Mouse (Mus musculus): Measurements from ENCODE around the gene Fam240a. TPM values are rescaled to one million over a fixed set of nuclear protein-coding genes. Genes with fewer than 3 reads are reported as not detected.
A peak's percentile ranks its signal among the peaks of the same experiment; 100 is the strongest.

Gene Fam240a
- polyA plus RNA-seq, 1 experiment from 2014 or later: not detected

DNA sequence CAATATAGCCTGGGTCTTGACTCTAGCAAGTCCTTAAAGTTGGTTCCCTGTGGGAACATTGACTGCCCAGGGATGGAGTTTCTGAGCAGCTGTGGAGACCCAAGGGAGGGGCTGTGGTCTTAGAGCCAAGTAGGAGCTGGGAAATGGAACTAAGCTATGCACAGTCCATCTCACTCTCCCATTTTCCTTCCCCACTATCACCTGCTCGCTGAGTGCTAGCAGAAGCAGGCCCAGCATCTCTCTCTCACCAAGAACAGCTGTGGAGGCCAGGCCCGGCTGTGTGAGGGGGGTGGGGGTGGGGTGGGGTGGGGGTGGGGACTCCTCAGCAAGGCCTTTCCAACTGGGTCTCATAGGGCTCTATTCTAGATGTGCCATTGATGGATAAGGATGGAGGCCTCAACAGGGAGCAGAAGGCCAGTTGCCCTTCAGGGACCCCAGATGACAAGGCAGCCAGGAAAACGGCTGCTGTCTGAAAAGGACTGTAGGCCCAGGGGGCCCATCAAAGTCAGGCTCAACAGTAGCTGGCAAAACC is 41.9 kb downstream of the Fam240a start:
- H3K27ac ChIP-seq (replicated peaks): peak overlapping the region; percentile 66
- no peak overlapping the region for H3K4me3 ChIP-seq (replicated peaks)
- peaks cover 26% of the 10 kb centered on the region for H3K4me1 ChIP-seq
- 12% methylated on average over 3 of the region's 3 CpGs for WGBS
- H3K9ac ChIP-seq (replicated peaks): no peak overlapping the region
- H3K4me2 ChIP-seq: peak overlapping the region; percentile 70
- no peaks in the 10 kb centered on the region for H3K9me3 ChIP-seq (replicated peaks)
- peaks cover 31% of the 10 kb centered on the region for H3K27me3 ChIP-seq (replicated peaks)
- H3K36me3 ChIP-seq: no peaks in the 10 kb centered on the region
- peak; percentile 36; the same call in 1 of the 2 replicates for ATAC-seq (ENCODE audit: low FRiP score)

DNA sequence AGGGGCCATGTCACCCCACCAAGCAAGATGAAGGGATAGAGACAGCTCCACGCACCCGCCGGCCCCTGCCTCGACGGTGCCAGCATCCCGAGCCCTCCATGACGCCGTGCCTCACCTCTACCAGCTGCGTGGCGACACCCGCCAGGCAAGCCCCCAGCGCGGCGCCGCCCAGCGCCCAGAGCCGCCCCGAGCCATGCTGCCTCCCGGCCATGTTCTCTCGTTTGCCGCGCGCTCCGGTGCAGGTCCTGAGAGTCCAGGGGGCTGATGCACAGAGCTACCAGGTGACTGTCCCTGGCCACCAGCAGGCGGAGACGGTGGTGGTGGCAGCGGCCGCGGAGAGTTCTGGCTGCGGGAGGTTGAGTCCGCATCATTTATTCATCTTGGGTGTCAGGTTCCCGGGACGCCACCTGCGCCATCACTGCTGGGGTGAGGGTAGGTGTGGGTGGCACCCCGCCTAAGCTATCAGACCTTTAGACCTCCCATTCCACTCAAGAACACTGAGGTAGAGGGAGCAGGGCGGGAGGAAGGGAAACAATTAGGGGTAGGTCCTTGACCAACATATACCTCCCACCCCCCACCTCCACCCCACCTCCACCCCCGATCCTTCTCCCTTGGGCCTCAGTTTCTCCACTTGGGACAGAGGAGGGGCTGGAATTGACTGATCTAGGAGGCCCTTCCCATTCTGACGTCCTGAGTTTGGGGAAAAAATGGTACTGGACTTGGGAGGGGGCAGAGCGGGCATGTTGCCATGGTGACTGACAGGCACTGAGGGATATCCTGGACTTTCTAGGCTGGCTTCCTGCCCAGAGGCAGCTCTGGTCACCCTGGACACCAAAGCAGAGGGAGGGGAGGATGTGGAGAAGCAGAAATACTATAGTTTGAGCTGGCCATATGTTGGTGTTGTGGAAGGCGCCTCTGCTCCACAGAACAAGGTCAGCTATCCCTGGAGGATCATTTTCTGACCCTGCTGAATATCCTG is 42.7 kb downstream of the Fam240a start:
- ATAC-seq (ENCODE audit: low FRiP score): peak; percentile 80
- Histone ChIP-seq H3K4me1 (peaks cover 26% of the 10 kb centered on the region), H3K9ac (replicated peaks) (peak overlapping the region; percentile 47), H3K9me3 (replicated peaks) (no peaks in the 10 kb centered on the region), H3K27me3 (replicated peaks) (peaks cover 23% of the 10 kb centered on the region), H3K4me2 (peak overlapping the region; percentile 70), H3K36me3 (no peaks in the 10 kb centered on the region), H3K27ac (replicated peaks) (peak overlapping the region; percentile 66), H3K4me3 (replicated peaks) (peak overlapping the region; percentile 40)
- WGBS: 7% methylated on average over 40 of the region's 40 CpGs

- 0 out of 2 replicates have a peak, but pooled peaks cover 9% of the 10 kb centered on the region for H3K27me3 ChIP-seq (replicated peaks)
- no peak for ATAC-seq (ENCODE audit: low FRiP score)
- no peak overlapping the region for H3K4me3 ChIP-seq (replicated peaks)
- peaks cover 26% of the 10 kb centered on the region for H3K4me1 ChIP-seq
- no peak overlapping the region for H3K9ac ChIP-seq (replicated peaks)
- 18% methylated on average over 7 of the region's 7 CpGs for WGBS
- no peaks in the 10 kb centered on the region for H3K36me3 ChIP-seq
- no peak overlapping the region for H3K27ac ChIP-seq (replicated peaks)
- no peaks in the 10 kb centered on the region for H3K9me3 ChIP-seq (replicated peaks)
- H3K4me2 ChIP-seq: no peak overlapping the region
These were observed 45.6 kb downstream of the Fam240a start for GRCm38 (mm10) chr9:110871030-110871429.

Small RNAs within 50 kb of the gene (microRNA-seq; reads per million reads assigned to microRNA genes)
- not detected for gene Gm24269

Other genes starting within 250 kb of the Fam240a start
- 1.9 and 4.1 TPM in 2 replicates for gene Myl3, start 175.0 kb downstream of the Fam240a start, polyA plus RNA-seq (2015; fragmentation: Nextera tagmentation; extraction: Ambion mirVana)
- 12.9 and 17.0 TPM in 2 replicates for gene Pth1r, start 169.7 kb downstream of the Fam240a start, polyA plus RNA-seq (2015; fragmentation: Nextera tagmentation; extraction: Ambion mirVana)
- not detected in 2 replicates for gene Prss42, start 118.7 kb downstream of the Fam240a start, polyA plus RNA-seq (2015; fragmentation: Nextera tagmentation; extraction: Ambion mirVana)
- not detected in 2 replicates for gene Prss44, start 102.9 kb downstream of the Fam240a start, polyA plus RNA-seq (2015; fragmentation: Nextera tagmentation; extraction: Ambion mirVana)
- gene Prss43, start 90.2 kb downstream of the Fam240a start, polyA plus RNA-seq (2015; fragmentation: Nextera tagmentation; extraction: Ambion mirVana): not detected in 2 replicates
- not detected in 2 replicates for gene Prss45, start 82.3 kb downstream of the Fam240a start, polyA plus RNA-seq (2015; fragmentation: Nextera tagmentation; extraction: Ambion mirVana)
- gene Prss46, start 72.4 kb downstream of the Fam240a start, polyA plus RNA-seq (2015; fragmentation: Nextera tagmentation; extraction: Ambion mirVana): not detected in 2 replicates
- 0.59 and 0.75 TPM in 2 replicates for gene Prss50, start 58.9 kb downstream of the Fam240a start, polyA plus RNA-seq (2015; fragmentation: Nextera tagmentation; extraction: Ambion mirVana)
- 3.2 TPM in 2 replicates for gene Als2cl, start 37.0 kb downstream of the Fam240a start, polyA plus RNA-seq (2015; fragmentation: Nextera tagmentation; extraction: Ambion mirVana)
- gene Tmie, start 36.7 kb downstream of the Fam240a start, polyA plus RNA-seq (2015; fragmentation: Nextera tagmentation; extraction: Ambion mirVana): 5.9 and 7.2 TPM in 2 replicates
- 0.28 and 0.45 TPM in 2 replicates for gene Tdgf1, start 29.3 kb upstream of the Fam240a start, polyA plus RNA-seq (2015; fragmentation: Nextera tagmentation; extraction: Ambion mirVana)
- 0.78 and 1.5 TPM in 2 replicates for gene Lrrc2, start 34.7 kb upstream of the Fam240a start, polyA plus RNA-seq (2015; fragmentation: Nextera tagmentation; extraction: Ambion mirVana)
- gene Rtp3, start 73.7 kb upstream of the Fam240a start, polyA plus RNA-seq (2015; fragmentation: Nextera tagmentation; extraction: Ambion mirVana): 0.10 TPM in 1 of 2 replicates, not detected in the other
- gene Ltf, start 102.4 kb upstream of the Fam240a start, polyA plus RNA-seq (2015; fragmentation: Nextera tagmentation; extraction: Ambion mirVana): 0.88 and 1.5 TPM in 2 replicates
- 0.98 and 1.3 TPM in 2 replicates for gene Ccrl2, start 140.7 kb upstream of the Fam240a start, polyA plus RNA-seq (2015; fragmentation: Nextera tagmentation; extraction: Ambion mirVana)
- gene Lrrfip2, start 200.7 kb upstream of the Fam240a start, polyA plus RNA-seq (2015; fragmentation: Nextera tagmentation; extraction: Ambion mirVana): 46.0 and 46.7 TPM in 2 replicates

Measured in neural tube, embryonic 15.5 days (tissue).